Mouse (Mus musculus) urinary bladder, adult 18-20 months (tissue): ENCODE results near the gene Ntrk2.

Source experiments
- DNase-seq, 2 experiments: peaks; one replicate each; pipeline ENCODE4 v3.0.0; 2022; ENCODE audit warnings: low spot score in 2 of 2, mixed read lengths in 2 of 2

Ntrk2 gene

GRCm38 (mm10) chr13:59115551-59115950, 309.2 kb downstream of the Ntrk2 start:
- no peak for DNase-seq

GRCm38 (mm10) chr13:59117233-59117632, 310.9 kb downstream of the Ntrk2 start:
- no peak for DNase-seq

GRCm38 (mm10) chr13:59119596-59120394, 313.4 kb downstream of the Ntrk2 start:
- no peak for DNase-seq

- no peak for DNase-seq
Observed at GRCm38 (mm10) chr13:59143141-59143744, 336.9 kb downstream of the Ntrk2 start.

- DNase-seq = no peak
Observed at GRCm38 (mm10) chr13:59144321-59144856, 338.0 kb downstream of the Ntrk2 start.

- no peak for DNase-seq
Observed at GRCm38 (mm10) chr13:59145677-59146555, 339.5 kb downstream of the Ntrk2 start.

- DNase-seq = no peak
Observed at GRCm38 (mm10) chr13:59146616-59147015, 340.2 kb downstream of the Ntrk2 start.

- DNase-seq = no peak
Observed at GRCm38 (mm10) chr13:59147976-59148375, 341.6 kb downstream of the Ntrk2 start.

GRCm38 (mm10) chr13:59148793-59149192, 342.4 kb downstream of the Ntrk2 start:
- no peak for DNase-seq

- DNase-seq = no peak
Observed at GRCm38 (mm10) chr13:59164015-59164414, 357.6 kb downstream of the Ntrk2 start.

GRCm38 (mm10) chr13:59173840-59174239, 367.5 kb downstream of the Ntrk2 start:
- DNase-seq = no peak

- no peak for DNase-seq
Observed at GRCm38 (mm10) chr13:59176021-59176420, 369.7 kb downstream of the Ntrk2 start.

- DNase-seq = no peak
Observed at GRCm38 (mm10) chr13:59176485-59176884, 370.1 kb downstream of the Ntrk2 start.

GRCm38 (mm10) chr13:59177003-59177402, 370.6 kb downstream of the Ntrk2 start:
- DNase-seq = no peak

GRCm38 (mm10) chr13:59179986-59180385, 373.6 kb downstream of the Ntrk2 start:
- DNase-seq = no peak

GRCm38 (mm10) chr13:59180781-59181180, 374.4 kb downstream of the Ntrk2 start:
- no peak for DNase-seq

GRCm38 (mm10) chr13:59181188-59181947, 375.0 kb downstream of the Ntrk2 start:
- no peak for DNase-seq

- no peak for DNase-seq
Observed at GRCm38 (mm10) chr13:59182630-59183029, 376.3 kb downstream of the Ntrk2 start.
